Mouse (Mus musculus): ENCODE results near the gene Sema4f.

Sema4f gene

DNA sequence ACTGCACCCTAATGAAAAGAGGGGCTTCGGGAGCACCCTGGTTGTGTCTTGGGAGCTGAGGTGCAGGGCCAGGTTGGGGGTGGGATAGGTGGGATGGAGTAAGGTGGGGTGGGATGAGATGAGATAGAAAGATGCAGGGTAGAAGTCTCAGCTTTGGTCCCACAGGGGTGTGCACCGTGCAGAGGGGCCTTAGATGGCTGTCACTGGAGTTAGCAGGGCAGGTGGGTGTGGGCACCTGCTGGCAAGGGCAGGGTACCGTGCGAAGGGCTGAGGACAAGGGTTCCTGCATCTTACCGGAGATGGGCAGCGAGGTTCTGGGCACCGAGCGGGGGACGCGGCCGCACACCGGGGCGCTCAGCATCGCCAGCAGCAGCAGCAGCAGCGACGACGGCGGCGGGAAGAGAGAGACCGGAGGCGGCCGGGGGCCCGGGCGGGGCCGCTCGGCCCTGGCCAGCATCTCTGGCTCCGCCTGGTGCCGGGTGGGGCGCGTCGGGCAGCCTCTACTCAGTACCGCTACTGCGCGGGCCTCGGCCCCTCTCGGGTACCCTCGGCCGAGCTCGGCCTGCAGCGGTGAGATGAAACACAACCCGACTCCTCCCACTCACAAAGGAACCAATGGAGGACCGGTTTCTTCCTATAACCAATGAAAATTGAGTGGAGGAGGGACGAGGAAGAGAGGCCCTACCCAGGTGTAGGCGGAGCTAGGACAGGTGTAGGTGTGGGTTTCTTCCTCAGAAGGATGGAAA lies at the start of gene Sema4f:
Gene Sema4f (minus strand): TSS at position 603 of the 746 bp plus-strand sequence.
- peak; percentile 99 for ATAC-seq (ENCODE audit: low TSS enrichment)

GRCm38 (mm10) chr6:82987411-82987971 lies 47.9 kb upstream of the Sema4f start:
- no peak for ATAC-seq (ENCODE audit: low TSS enrichment)

GRCm38 (mm10) chr6:82971031-82971430 lies 31.5 kb upstream of the Sema4f start:
- peak; percentile 96 for ATAC-seq (ENCODE audit: low TSS enrichment)

DNA sequence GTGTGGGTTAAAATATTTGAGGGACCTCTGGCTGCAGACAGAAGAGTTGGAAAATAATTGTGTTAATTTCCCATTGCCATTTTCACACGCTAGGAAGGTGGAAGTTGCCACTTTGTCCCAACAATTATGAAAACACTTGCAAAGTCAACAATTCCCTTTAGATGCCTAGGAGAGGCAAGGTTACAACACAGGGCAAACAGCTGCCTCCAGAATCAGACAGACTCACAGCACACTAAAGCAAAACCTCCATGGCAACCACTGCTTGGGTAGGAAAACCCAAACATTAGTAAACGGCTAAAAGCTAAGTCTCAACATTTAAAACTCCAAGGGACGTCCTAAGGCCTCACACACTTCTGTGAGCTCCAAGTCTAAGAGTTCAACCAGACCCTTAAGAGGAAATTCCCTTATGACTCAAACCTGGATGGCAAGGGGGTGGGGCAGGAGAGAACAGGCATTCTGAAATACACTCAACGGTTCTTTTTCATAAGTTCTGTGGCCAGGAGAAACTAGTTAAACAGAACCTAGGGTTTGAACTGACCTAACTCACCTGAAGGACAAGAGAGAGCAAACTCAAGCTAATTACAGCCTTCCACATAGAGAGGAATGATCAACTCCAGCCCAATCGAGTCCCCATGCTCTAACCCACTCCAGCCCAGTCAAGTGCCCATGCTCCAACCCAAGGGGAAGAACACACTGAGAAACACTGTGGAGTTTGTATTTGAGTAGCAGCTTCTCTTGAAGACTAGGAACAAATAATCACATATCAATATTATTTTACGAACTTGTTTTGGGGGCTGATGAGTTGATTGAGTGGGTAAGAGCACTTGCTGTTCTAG lies 29.9 kb upstream of the Sema4f start:
- ATAC-seq (ENCODE audit: low TSS enrichment) = no peak

- peak; percentile 88 for ATAC-seq (ENCODE audit: low TSS enrichment)
These were observed 22.1 kb upstream of the Sema4f start for GRCm38 (mm10) chr6:82961664-82962063.

- no peak for ATAC-seq (ENCODE audit: low TSS enrichment)
These were observed 17.1 kb upstream of the Sema4f start for GRCm38 (mm10) chr6:82956553-82957251.

DNA sequence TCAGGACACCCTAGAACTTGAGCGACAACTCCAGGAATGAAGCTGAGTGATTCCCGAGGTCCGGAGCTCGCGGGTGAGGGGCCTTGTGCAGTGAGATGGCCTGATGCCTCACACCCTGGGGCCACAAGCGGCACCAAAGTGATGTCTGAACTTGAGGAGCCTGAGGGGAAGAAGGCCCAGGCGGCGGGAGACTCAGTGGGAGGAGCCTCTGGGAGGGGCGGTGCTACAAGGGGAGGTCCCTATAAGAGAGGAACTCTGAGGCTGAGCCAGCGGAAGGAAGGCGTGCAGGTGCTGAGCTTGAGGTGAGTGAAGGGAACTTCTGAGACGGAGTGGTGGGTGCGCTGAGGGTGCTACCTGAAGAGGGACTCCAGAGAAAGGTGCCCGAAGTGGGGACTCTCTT lies 7.1 kb upstream of the Sema4f start, which contains the start of gene M1ap:
Gene M1ap (plus strand): TSS at position 252 of the 400 bp plus-strand sequence.
- no peak for ATAC-seq (ENCODE audit: low TSS enrichment)

DNA sequence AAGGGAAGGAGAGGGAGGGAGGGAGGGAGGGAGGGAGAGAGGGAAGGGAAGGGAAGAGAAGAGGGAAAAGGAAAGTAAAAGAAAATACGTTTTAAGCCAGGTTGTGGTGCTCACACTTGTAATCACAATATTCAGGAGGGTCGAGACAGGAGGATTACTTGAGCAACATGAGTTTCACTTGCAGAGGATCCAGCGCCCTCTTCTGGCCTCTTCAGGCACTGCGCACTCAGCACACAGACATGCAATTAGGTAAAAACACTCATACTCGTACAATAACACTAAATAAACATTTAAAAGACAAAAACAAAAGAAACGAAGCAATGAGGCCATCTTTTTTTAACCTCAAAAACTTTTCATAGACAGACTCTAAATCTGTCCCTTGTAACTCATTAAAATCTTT lies 6.2 kb upstream of the Sema4f start:
- ATAC-seq (ENCODE audit: low TSS enrichment) = no peak

- no peak for ATAC-seq (ENCODE audit: low TSS enrichment)
These were observed 1.2 kb upstream of the Sema4f start for GRCm38 (mm10) chr6:82940765-82941164.

DNA sequence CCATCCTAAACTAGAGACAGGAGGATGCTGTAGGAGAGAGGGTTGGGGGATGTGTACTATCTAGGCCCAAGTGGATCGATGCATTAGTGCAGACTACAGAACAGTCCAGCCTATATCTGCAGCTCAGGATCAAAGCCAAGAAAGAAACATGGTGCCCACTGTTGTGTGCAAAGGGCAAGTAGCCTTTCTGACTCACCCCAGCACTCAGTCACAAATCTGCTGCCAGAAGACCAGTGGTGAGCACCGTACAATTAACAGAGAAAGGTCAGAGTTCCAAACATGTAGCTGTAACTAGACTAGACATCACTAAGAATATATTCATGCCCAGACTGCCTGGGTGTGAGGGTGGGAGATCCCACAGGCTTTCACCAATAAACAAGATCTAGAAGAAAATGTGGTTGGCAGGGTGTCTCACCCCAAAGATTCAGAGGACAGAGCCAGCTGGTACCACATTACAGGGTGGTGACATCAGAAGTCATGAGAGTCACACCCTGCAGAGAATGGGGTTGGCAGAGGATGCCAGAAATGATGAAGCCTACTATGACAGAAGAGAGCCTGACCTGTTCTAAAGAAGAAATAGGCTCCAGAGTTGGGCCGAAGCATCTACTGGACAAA lies 4.8 kb downstream of the Sema4f start:
- ATAC-seq (ENCODE audit: low TSS enrichment) = no peak

GRCm38 (mm10) chr6:82927617-82928016 lies 12.0 kb downstream of the Sema4f start:
- no peak for ATAC-seq (ENCODE audit: low TSS enrichment)

GRCm38 (mm10) chr6:82926528-82926927 lies 13.0 kb downstream of the Sema4f start:
- ATAC-seq (ENCODE audit: low TSS enrichment) = no peak

DNA sequence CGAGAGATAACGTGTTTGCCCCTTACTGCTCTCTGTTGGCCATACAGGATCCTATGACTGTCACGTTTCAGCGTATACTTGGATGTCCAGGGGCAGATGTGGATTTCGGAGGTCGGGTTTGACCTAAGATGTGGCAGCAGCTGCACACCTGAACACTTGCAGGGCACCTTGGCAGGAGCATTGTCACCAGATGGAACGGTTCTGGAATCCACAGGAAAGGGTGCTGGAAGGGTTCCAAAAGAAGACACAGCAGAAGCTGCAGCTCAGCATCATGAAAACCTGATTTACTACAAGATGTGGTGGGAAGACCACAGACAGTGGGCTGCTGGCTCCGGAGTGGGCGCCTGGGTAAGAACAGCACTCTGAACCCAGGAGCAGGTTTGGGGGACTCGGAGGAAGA lies 13.5 kb downstream of the Sema4f start:
- 0 out of 2 replicates have a peak, but pooled peaks have one; percentile 28 for ATAC-seq (ENCODE audit: low TSS enrichment)

- peak; percentile 58; the same call in 1 of the 2 replicates for ATAC-seq (ENCODE audit: low TSS enrichment)
These were observed 14.6 kb downstream of the Sema4f start for GRCm38 (mm10) chr6:82925005-82925404.

- ATAC-seq (ENCODE audit: low TSS enrichment) = no peak
These were observed 17.9 kb downstream of the Sema4f start for GRCm38 (mm10) chr6:82921426-82922224.

- no peak for ATAC-seq (ENCODE audit: low TSS enrichment)
These were observed 20.0 kb downstream of the Sema4f start for GRCm38 (mm10) chr6:82919520-82919919.

DNA sequence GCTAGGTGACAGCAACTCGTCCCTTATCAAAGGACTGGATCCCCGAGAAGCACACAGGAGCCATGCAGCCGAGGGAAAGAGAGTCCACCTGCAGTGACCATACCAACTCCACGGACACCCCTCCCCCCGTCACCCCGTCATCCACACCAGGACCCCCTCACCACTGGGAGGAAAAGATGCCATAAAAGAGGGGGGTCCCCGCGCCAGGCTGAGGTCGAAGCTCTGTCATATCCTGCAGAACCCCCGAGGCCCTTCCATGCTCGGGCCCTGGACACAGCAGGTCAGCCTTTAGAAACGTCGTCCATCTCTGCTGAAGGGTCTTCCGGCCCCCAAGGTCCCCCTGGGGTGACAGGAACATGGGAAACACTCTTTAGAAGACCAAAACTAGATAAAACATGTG lies 21.2 kb downstream of the Sema4f start:
- ATAC-seq (ENCODE audit: low TSS enrichment) = no peak

DNA sequence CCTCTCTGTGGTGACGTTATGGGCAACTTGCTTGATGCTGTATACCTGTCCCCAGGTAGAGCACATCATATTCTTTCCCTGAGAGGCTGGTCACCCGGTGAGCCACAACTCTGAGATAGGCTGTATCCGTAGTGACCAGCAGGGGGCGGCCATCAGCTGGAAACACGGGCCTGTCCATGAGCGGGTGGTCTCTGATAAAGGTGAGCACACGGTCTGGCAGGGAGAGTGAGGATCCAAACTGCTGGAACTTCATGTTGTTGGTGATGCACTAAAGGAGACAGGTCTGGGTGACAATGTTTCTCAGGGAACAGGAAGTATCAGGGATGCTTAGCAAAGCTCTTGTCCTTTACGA lies 21.8 kb downstream of the Sema4f start:
- peak; percentile 36 for ATAC-seq (ENCODE audit: low TSS enrichment)

DNA sequence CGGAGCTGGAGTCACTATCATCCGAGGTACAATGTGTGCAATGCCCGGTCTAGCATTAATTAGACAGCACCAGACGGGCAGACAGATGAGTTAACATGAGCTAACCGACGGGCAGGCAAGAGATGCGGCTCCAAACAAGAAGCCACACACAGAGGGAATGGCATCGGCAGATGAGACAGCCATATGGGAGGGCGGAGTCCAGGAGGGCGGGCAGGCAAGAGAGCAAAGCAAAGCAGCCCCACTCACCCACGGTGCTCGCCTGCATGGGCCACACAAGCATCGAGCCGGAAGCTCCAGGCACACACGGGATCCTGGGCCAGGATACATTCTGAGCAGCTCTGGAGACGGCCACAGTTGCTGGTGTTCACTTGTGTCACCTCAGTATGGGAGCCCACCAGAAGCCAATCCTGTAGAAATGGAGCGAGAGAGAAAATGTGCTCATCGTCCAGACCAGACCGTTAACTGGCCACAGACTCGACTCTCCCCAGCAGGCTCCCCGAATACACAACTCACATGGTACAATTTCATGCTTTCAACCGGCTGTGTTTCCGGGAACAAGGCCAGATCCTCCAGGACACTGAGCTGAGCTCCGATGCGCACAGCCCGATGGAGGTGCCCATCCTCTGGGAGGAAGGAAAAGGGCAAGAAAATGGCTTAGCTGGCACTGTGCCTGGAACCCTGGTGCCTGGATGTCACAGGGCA lies 22.3 kb downstream of the Sema4f start:
- peak; percentile 73 for ATAC-seq (ENCODE audit: low TSS enrichment)

DNA sequence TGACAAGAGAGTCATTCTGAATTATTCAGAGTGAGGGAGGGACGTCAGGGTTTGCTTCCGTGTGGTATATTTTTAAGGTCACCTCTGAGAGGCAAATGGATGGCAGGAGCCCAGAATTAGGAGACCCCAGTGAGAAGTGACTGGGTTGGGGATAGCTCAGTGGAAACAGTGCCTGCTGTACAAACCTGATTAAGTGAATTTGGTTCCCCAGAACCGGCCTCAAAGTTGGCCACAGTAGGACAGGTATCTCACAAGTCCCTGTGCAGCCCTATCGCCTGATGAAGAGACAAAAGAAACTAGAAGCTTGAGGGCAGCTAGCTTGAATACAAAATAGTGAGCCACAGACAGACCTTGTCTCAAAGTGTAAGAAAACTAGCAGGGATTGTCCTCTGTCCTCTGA lies 23.1 kb downstream of the Sema4f start:
- ATAC-seq (ENCODE audit: low TSS enrichment) = no peak
